In genomic region chr2:30794179-30795108, GRCm38 (mm10) we compare ENCODE assay signal across 8 mouse cellular contexts. TPM values are rescaled to one million over a fixed set of nuclear protein-coding genes. Genes with fewer than 3 reads are reported as not detected.
A peak's percentile ranks its signal among the peaks of the same experiment; 100 is the strongest.
DNase-seq lines count a peak whose midpoint lies in the region; ATAC-seq lines count a peak whose summit lies in the region.

No protein-coding gene starts in this region.

- peak; percentile 96 to 99 for DNase-seq in adrenal gland, adult (ENCODE audit: inconsistent age in 2 of 2, low spot score in 1 of 2)
- peak; percentile 94 for DNase-seq in embryo, embryonic 10 days (ENCODE audit: low spot score)
- DNase-seq in gastrocnemius, postnatal 10 days, result peak; percentile 98
- DNase-seq in induced T-regulatory cell, adult 2 months (ENCODE audit: low read depth), result peak; percentile 93
- DNase-seq in left cerebral cortex, adult 8-10 months (ENCODE audit: low spot score in 2 of 2), result peak; percentile 81 to 99
- peak; percentile 94 for DNase-seq in right cerebral cortex, adult 18-20 months
- peak; percentile 99 for DNase-seq in urinary bladder, adult 2 months (ENCODE audit: low spot score)

- peak; percentile 89 for ATAC-seq in megakaryocyte, adult 5-6 weeks (ENCODE audit: poor library complexity, severe bottlenecking)

RNA-seq across cellular contexts. Expression of gene 1700001O22Rik, which starts 9.0 kb away (rescaled TPM):
- 1 to 10 TPM in 1 of 2 experiments, under 1 TPM in 1; 0.33 to 1.1 TPM for total RNA-seq in gastrocnemius, postnatal 10 days (2021)
- total RNA-seq in left cerebral cortex, adult 8-10 months (2022), result 1 to 10 TPM; 7.7 to 9.5 (median 9.3) TPM
- total RNA-seq in megakaryocyte, adult 5-6 weeks (2015), result not detected in 2 replicates
- 0.45 TPM in 1 of 2 replicates, not detected in the other for total RNA-seq in megakaryocyte, adult 5-6 weeks (2017)
- 1.5 TPM in 2 replicates for polyA plus RNA-seq in urinary bladder, adult 2 months (2012; rRNA removed)

RNA-seq across cellular contexts. Expression of gene Ntmt1, which starts 13.2 kb away (rescaled TPM):
- 10 to 100 TPM; 20.1 to 22.8 TPM for total RNA-seq in gastrocnemius, postnatal 10 days (2021)
- 10 to 100 TPM; 30.5 to 38.9 (median 34.4) TPM for total RNA-seq in left cerebral cortex, adult 8-10 months (2022)
- 4.1 and 9.5 TPM in 2 replicates for total RNA-seq in megakaryocyte, adult 5-6 weeks (2015)
- 7.9 TPM in 2 replicates for total RNA-seq in megakaryocyte, adult 5-6 weeks (2017)
- polyA plus RNA-seq in urinary bladder, adult 2 months (2012; rRNA removed), result 32.8 and 44.1 TPM in 2 replicates

RNA-seq across cellular contexts. Expression of gene Asb6, which starts 35.7 kb away (rescaled TPM):
- 1 to 10 TPM; 8.9 to 9.0 TPM for total RNA-seq in gastrocnemius, postnatal 10 days (2021)
- 10 to 100 TPM; 29.6 to 41.9 (median 38.2) TPM for total RNA-seq in left cerebral cortex, adult 8-10 months (2022)
- 4.3 and 6.1 TPM in 2 replicates for total RNA-seq in megakaryocyte, adult 5-6 weeks (2015)
- 12.6 and 17.1 TPM in 2 replicates for total RNA-seq in megakaryocyte, adult 5-6 weeks (2017)
- polyA plus RNA-seq in urinary bladder, adult 2 months (2012; rRNA removed), result 26.0 and 27.0 TPM in 2 replicates

RNA-seq across cellular contexts. Expression of gene Prrx2, which starts 40.3 kb away (rescaled TPM):
- total RNA-seq in gastrocnemius, postnatal 10 days (2021), result 1 to 10 TPM; 4.3 to 4.8 TPM
- 1 to 10 TPM; 2.1 to 3.1 (median 2.9) TPM for total RNA-seq in left cerebral cortex, adult 8-10 months (2022)
- total RNA-seq in megakaryocyte, adult 5-6 weeks (2015), result not detected in 2 replicates
- total RNA-seq in megakaryocyte, adult 5-6 weeks (2017), result not detected in 2 replicates
- 16.4 and 21.9 TPM in 2 replicates for polyA plus RNA-seq in urinary bladder, adult 2 months (2012; rRNA removed)

Comparison
In these comparisons a context has a peak if more than half of its experiments do, and no peak if none do; other contexts are left out.
1. Peak in every context shown above with its lines: DNase-seq and ATAC-seq.
2. RNA of gene 1700001O22Rik, which starts 9.0 kb away (total RNA-seq): 7.7 to 9.5 TPM in left cerebral cortex, adult 8-10 months; 0.33 to 1.1 TPM in gastrocnemius, postnatal 10 days and 0.45 TPM in megakaryocyte, adult 5-6 weeks; every median in the first group is over 4 times any median in the second.